Mouse (Mus musculus): Measurements from ENCODE around the gene Cflar. TPM values are rescaled to one million over a fixed set of nuclear protein-coding genes. Genes with fewer than 3 reads are reported as not detected.
A peak's percentile ranks its signal among the peaks of the same experiment; 100 is the strongest.
"Not testable (repeated sequence)": the region's sequence is repeated elsewhere in the genome, so short reads cannot be mapped to it uniquely, and the experiment has no call there.

Cflar gene
- polyA plus RNA-seq, 1 experiment = 15.4 TPM

- Histone ChIP-seq H3K4me1 (ENCODE audit: control insufficient read depth, insufficient read depth, low read length) (no peaks in the 10 kb centered on the region), H3K27me3 (ENCODE audit: control insufficient read depth, insufficient read depth, low read length) (no peaks in the 10 kb centered on the region), H3K4me3 (replicated peaks; ENCODE audit: insufficient read depth, low read depth, low read length) (no peak overlapping the region), H3K27ac (ENCODE audit: insufficient read depth, low read length) (no peak overlapping the region)
- TF ChIP-seq CTCF (IDR thresholded peaks at IDR 0.05; ENCODE audit: borderline replicate concordance, insufficient read depth, low read depth, low read length) = no peak
- no peak for TF ChIP-seq POLR2A (IDR thresholded peaks at IDR 0.05; ENCODE audit: borderline replicate concordance, insufficient read depth, low read length)
- no peak for DNase-seq
- WGBS = 79% methylated on average over 1 of the region's 1 CpGs
Observed at GRCm38 (mm10) chr1:58689426-58689825, 21.9 kb upstream of the Cflar start.

- no peaks in the 10 kb centered on the region for H3K27me3 ChIP-seq (ENCODE audit: control insufficient read depth, insufficient read depth, low read length)
- no peak overlapping the region for H3K27ac ChIP-seq (ENCODE audit: insufficient read depth, low read length)
- no peak for DNase-seq
- no peaks in the 10 kb centered on the region for H3K4me1 ChIP-seq (ENCODE audit: control insufficient read depth, insufficient read depth, low read length)
- TF ChIP-seq CTCF (IDR thresholded peaks at IDR 0.05; ENCODE audit: borderline replicate concordance, insufficient read depth, low read depth, low read length) (no peak), POLR2A (IDR thresholded peaks at IDR 0.05; ENCODE audit: borderline replicate concordance, insufficient read depth, low read length) (no peak)
- no peak overlapping the region for H3K4me3 ChIP-seq (replicated peaks; ENCODE audit: insufficient read depth, low read depth, low read length)
- WGBS = 60% methylated on average over 6 of the region's 6 CpGs
Observed at GRCm38 (mm10) chr1:58690006-58690744, 21.1 kb upstream of the Cflar start.

GRCm38 (mm10) chr1:58690834-58691488 lies 20.3 kb upstream of the Cflar start:
- not testable (repeated sequence) for H3K4me1 ChIP-seq (ENCODE audit: control insufficient read depth, insufficient read depth, low read length); DNase-seq; H3K27ac ChIP-seq (ENCODE audit: insufficient read depth, low read length); H3K4me3 ChIP-seq (replicated peaks; ENCODE audit: insufficient read depth, low read depth, low read length); H3K27me3 ChIP-seq (ENCODE audit: control insufficient read depth, insufficient read depth, low read length)
- 79% methylated on average over 3 of the region's 3 CpGs for WGBS

GRCm38 (mm10) chr1:58691718-58692117 lies 19.6 kb upstream of the Cflar start:
- DNase-seq; H3K4me1 ChIP-seq (ENCODE audit: control insufficient read depth, insufficient read depth, low read length); H3K27ac ChIP-seq (ENCODE audit: insufficient read depth, low read length); H3K4me3 ChIP-seq (replicated peaks; ENCODE audit: insufficient read depth, low read depth, low read length); H3K27me3 ChIP-seq (ENCODE audit: control insufficient read depth, insufficient read depth, low read length): not testable (repeated sequence)
- 62% methylated on average over 1 of the region's 1 CpGs for WGBS

GRCm38 (mm10) chr1:58693696-58694095 lies 17.6 kb upstream of the Cflar start:
- Histone ChIP-seq H3K27me3 (ENCODE audit: control insufficient read depth, insufficient read depth, low read length) (no peaks in the 10 kb centered on the region), H3K27ac (ENCODE audit: insufficient read depth, low read length) (no peak overlapping the region), H3K4me3 (replicated peaks; ENCODE audit: insufficient read depth, low read depth, low read length) (no peak overlapping the region), H3K4me1 (ENCODE audit: control insufficient read depth, insufficient read depth, low read length) (no peaks in the 10 kb centered on the region)
- 83% methylated on average over 1 of the region's 1 CpGs for WGBS
- DNase-seq = no peak
- no peak for TF ChIP-seq CTCF (IDR thresholded peaks at IDR 0.05; ENCODE audit: borderline replicate concordance, insufficient read depth, low read depth, low read length)
- TF ChIP-seq POLR2A (IDR thresholded peaks at IDR 0.05; ENCODE audit: borderline replicate concordance, insufficient read depth, low read length) = no peak

- WGBS = 90% methylated on average over 4 of the region's 4 CpGs
- not testable (repeated sequence) for H3K27me3 ChIP-seq (ENCODE audit: control insufficient read depth, insufficient read depth, low read length); H3K4me3 ChIP-seq (replicated peaks; ENCODE audit: insufficient read depth, low read depth, low read length); DNase-seq; H3K4me1 ChIP-seq (ENCODE audit: control insufficient read depth, insufficient read depth, low read length); H3K27ac ChIP-seq (ENCODE audit: insufficient read depth, low read length)
Observed at GRCm38 (mm10) chr1:58695810-58696209, 15.5 kb upstream of the Cflar start, which contains the start of gene Als2cr12. Als2cr12 (minus strand) TSS chr1:58695989.

GRCm38 (mm10) chr1:58697607-58698006 lies 13.7 kb upstream of the Cflar start:
- not testable (repeated sequence) for H3K4me3 ChIP-seq (replicated peaks; ENCODE audit: insufficient read depth, low read depth, low read length); H3K27me3 ChIP-seq (ENCODE audit: control insufficient read depth, insufficient read depth, low read length); H3K4me1 ChIP-seq (ENCODE audit: control insufficient read depth, insufficient read depth, low read length); H3K27ac ChIP-seq (ENCODE audit: insufficient read depth, low read length)
- peak; percentile 19; the same call in 1 of the 2 replicates for TF ChIP-seq CTCF (IDR thresholded peaks at IDR 0.05; ENCODE audit: borderline replicate concordance, insufficient read depth, low read depth, low read length)
- 55% methylated on average over 1 of the region's 1 CpGs for WGBS
- peak; percentile 43 to 47 for DNase-seq

GRCm38 (mm10) chr1:58698781-58699180 lies 12.5 kb upstream of the Cflar start:
- DNase-seq = no peak
- TF ChIP-seq CTCF (IDR thresholded peaks at IDR 0.05; ENCODE audit: borderline replicate concordance, insufficient read depth, low read depth, low read length) (no peak), POLR2A (IDR thresholded peaks at IDR 0.05; ENCODE audit: borderline replicate concordance, insufficient read depth, low read length) (no peak)
- no peak overlapping the region for H3K4me3 ChIP-seq (replicated peaks; ENCODE audit: insufficient read depth, low read depth, low read length)
- WGBS = 78% methylated on average over 4 of the region's 4 CpGs
- H3K27ac ChIP-seq (ENCODE audit: insufficient read depth, low read length) = no peak overlapping the region
- H3K4me1 ChIP-seq (ENCODE audit: control insufficient read depth, insufficient read depth, low read length) = no peaks in the 10 kb centered on the region
- H3K27me3 ChIP-seq (ENCODE audit: control insufficient read depth, insufficient read depth, low read length) = no peaks in the 10 kb centered on the region

Data from cerebellum, adult 2 months (tissue).